Mouse (Mus musculus): Measurements from ENCODE around the gene Fancd2os. TPM values are rescaled to one million over a fixed set of nuclear protein-coding genes. Genes with fewer than 3 reads are reported as not detected.

Fancd2os gene
- polyA plus RNA-seq, 1 experiment from 2014 or later, result not detected

GRCm38 (mm10) chr6:113614152-113614551 is 13.6 kb upstream of the Fancd2os start:
- WGBS, result 92% methylated on average over 7 of the region's 7 CpGs
- H3K4me3 ChIP-seq (ENCODE audit: low read depth, low read length), result no peak overlapping the region
- H3K36me3 ChIP-seq (ENCODE audit: control insufficient read depth, insufficient read depth, low read length), result peaks cover 24% of the 10 kb centered on the region
- no peak overlapping the region for H3K9ac ChIP-seq (ENCODE audit: low read length)
- ATAC-seq (ENCODE audit: low FRiP score, low TSS enrichment), result no peak
- TF ChIP-seq CTCF (IDR thresholded peaks at IDR 0.05; ENCODE audit: low read depth) (no peak), EP300 (optimal IDR thresholded peaks at IDR 0.05) (no peak)
- H3K4me1 ChIP-seq (replicated peaks; ENCODE audit: control insufficient read depth, insufficient read depth), result no peaks in the 10 kb centered on the region
- H3K4me2 ChIP-seq (replicated peaks; ENCODE audit: low read depth), result no peak overlapping the region
- no peaks in the 10 kb centered on the region for H3K9me3 ChIP-seq (ENCODE audit: control insufficient read depth, low read length)
- H3K27ac ChIP-seq (replicated peaks), result no peak overlapping the region
- DNase-seq (ENCODE audit: low spot score), result no peak
- H3K27me3 ChIP-seq (ENCODE audit: control insufficient read depth, insufficient read depth, low read length), result no peaks in the 10 kb centered on the region

- no peak for TF ChIP-seq CTCF (IDR thresholded peaks at IDR 0.05; ENCODE audit: low read depth)
- no peak for TF ChIP-seq EP300 (optimal IDR thresholded peaks at IDR 0.05)
- ATAC-seq (ENCODE audit: low FRiP score, low TSS enrichment) (no peak), DNase-seq (ENCODE audit: low spot score) (no peak)
- peaks cover 15% of the 10 kb centered on the region for H3K36me3 ChIP-seq (ENCODE audit: control insufficient read depth, insufficient read depth, low read length)
- no peak overlapping the region for H3K27ac ChIP-seq (replicated peaks)
- H3K27me3 ChIP-seq (ENCODE audit: control insufficient read depth, insufficient read depth, low read length), result no peaks in the 10 kb centered on the region
- H3K4me3 ChIP-seq (ENCODE audit: low read depth, low read length), result no peak overlapping the region
- H3K9me3 ChIP-seq (ENCODE audit: control insufficient read depth, low read length), result no peaks in the 10 kb centered on the region
- WGBS, result 88% methylated on average over 8 of the region's 8 CpGs
- H3K4me1 ChIP-seq (replicated peaks; ENCODE audit: control insufficient read depth, insufficient read depth), result no peaks in the 10 kb centered on the region
- no peak overlapping the region for H3K4me2 ChIP-seq (replicated peaks; ENCODE audit: low read depth)
- H3K9ac ChIP-seq (ENCODE audit: low read length), result no peak overlapping the region
Observed at GRCm38 (mm10) chr6:113612258-113612969, 11.9 kb upstream of the Fancd2os start.

- H3K4me2 ChIP-seq (replicated peaks; ENCODE audit: low read depth), result no peak overlapping the region
- no peak for DNase-seq (ENCODE audit: low spot score)
- peaks cover 6% of the 10 kb centered on the region; the same call in 1 of the 2 replicates for H3K4me1 ChIP-seq (replicated peaks; ENCODE audit: control insufficient read depth, insufficient read depth)
Observed at GRCm38 (mm10) chr6:113609293-113609692, 8.8 kb upstream of the Fancd2os start.

GRCm38 (mm10) chr6:113608871-113609270 is 8.4 kb upstream of the Fancd2os start:
- H3K27ac ChIP-seq (replicated peaks), result no peak overlapping the region
- H3K4me3 ChIP-seq (ENCODE audit: low read depth, low read length), result no peak overlapping the region
- H3K4me1 ChIP-seq (replicated peaks; ENCODE audit: control insufficient read depth, insufficient read depth), result peaks cover 6% of the 10 kb centered on the region; the same call in 1 of the 2 replicates
- no peak for DNase-seq (ENCODE audit: low spot score)
- no peaks in the 10 kb centered on the region for H3K27me3 ChIP-seq (ENCODE audit: control insufficient read depth, insufficient read depth, low read length)
- ATAC-seq (ENCODE audit: low FRiP score, low TSS enrichment), result no peak
- H3K9ac ChIP-seq (ENCODE audit: low read length), result no peak overlapping the region
- no peaks in the 10 kb centered on the region for H3K9me3 ChIP-seq (ENCODE audit: control insufficient read depth, low read length)
- TF ChIP-seq CTCF (IDR thresholded peaks at IDR 0.05; ENCODE audit: low read depth) (no peak), EP300 (optimal IDR thresholded peaks at IDR 0.05) (no peak)
- H3K4me2 ChIP-seq (replicated peaks; ENCODE audit: low read depth), result no peak overlapping the region
- no peaks in the 10 kb centered on the region for H3K36me3 ChIP-seq (ENCODE audit: control insufficient read depth, insufficient read depth, low read length)
- 76% methylated on average over 6 of the region's 6 CpGs for WGBS

More at GRCm38 (mm10) chr6:113609293-113609692, 8.8 kb upstream of the Fancd2os start:
- no peaks in the 10 kb centered on the region for H3K9me3 ChIP-seq (ENCODE audit: control insufficient read depth, low read length)
- no peak for ATAC-seq (ENCODE audit: low FRiP score, low TSS enrichment)
- H3K27ac ChIP-seq (replicated peaks), result no peak overlapping the region
- TF ChIP-seq EP300 (optimal IDR thresholded peaks at IDR 0.05) (no peak), CTCF (IDR thresholded peaks at IDR 0.05; ENCODE audit: low read depth) (no peak)
- H3K27me3 ChIP-seq (ENCODE audit: control insufficient read depth, insufficient read depth, low read length), result no peaks in the 10 kb centered on the region
- 90% methylated on average over 7 of the region's 7 CpGs for WGBS
- no peak overlapping the region for H3K9ac ChIP-seq (ENCODE audit: low read length)
- no peak overlapping the region for H3K4me3 ChIP-seq (ENCODE audit: low read depth, low read length)
- H3K36me3 ChIP-seq (ENCODE audit: control insufficient read depth, insufficient read depth, low read length), result peaks cover 3% of the 10 kb centered on the region

GRCm38 (mm10) chr6:113605224-113605545 is 4.7 kb upstream of the Fancd2os start:
- Histone ChIP-seq H3K4me1 (replicated peaks; ENCODE audit: control insufficient read depth, insufficient read depth) (peaks cover 6% of the 10 kb centered on the region; the same call in 1 of the 2 replicates), H3K36me3 (ENCODE audit: control insufficient read depth, insufficient read depth, low read length) (no peaks in the 10 kb centered on the region), H3K4me3 (ENCODE audit: low read depth, low read length) (peak overlapping the region; percentile 92), H3K27ac (replicated peaks) (peak overlapping the region; percentile 87; the same call in 1 of the 2 replicates), H3K9me3 (ENCODE audit: control insufficient read depth, low read length) (no peaks in the 10 kb centered on the region), H3K27me3 (ENCODE audit: control insufficient read depth, insufficient read depth, low read length) (no peaks in the 10 kb centered on the region), H3K9ac (ENCODE audit: low read length) (peak overlapping the region; percentile 89), H3K4me2 (replicated peaks; ENCODE audit: low read depth) (peak overlapping the region; percentile 81)
- ATAC-seq (ENCODE audit: low FRiP score, low TSS enrichment), result no peak; the same call in 1 of the 2 replicates
- 3% methylated on average over 10 of the region's 10 CpGs for WGBS
- TF ChIP-seq CTCF (IDR thresholded peaks at IDR 0.05; ENCODE audit: low read depth) (no peak), EP300 (optimal IDR thresholded peaks at IDR 0.05) (no peak)
- DNase-seq (ENCODE audit: low spot score), result no peak
